20 mouse cellular contexts compared by ENCODE assay signal in genomic region chr12:86964278-86965057, GRCm38 (mm10). TPM values are rescaled to one million over a fixed set of nuclear protein-coding genes. Genes with fewer than 3 reads are reported as not detected.
DNase-seq lines count a peak whose midpoint lies in the region; ATAC-seq lines count a peak whose summit lies in the region.
"Had no signal": no experiment of that assay in that cellular context is flagged by ENCODE, and none has a peak within 500 bp of the region (broad histone marks: within the 10 kb centered on the region; RNA-seq: fewer than 3 reads in every experiment).

No protein-coding gene starts in this region.

- 93% methylated on average over 16 of the region's 16 CpGs for WGBS in forebrain, embryonic 12.5 days

- no peaks in the 10 kb centered on the region for H3K27me3 ChIP-seq in forebrain, embryonic 12.5 days
- H3K27me3 ChIP-seq: hindbrain, embryonic 12.5 days; limb, embryonic 12.5 days; liver, embryonic 12.5 days had no signal

- no peak overlapping the region for H3K4me2 ChIP-seq in forebrain, embryonic 12.5 days
- H3K4me2 ChIP-seq: hindbrain, embryonic 12.5 days; limb, embryonic 12.5 days; liver, embryonic 12.5 days had no signal

- H3K27ac ChIP-seq in forebrain, embryonic 12.5 days, result no peak overlapping the region
- H3K27ac ChIP-seq: embryonic facial prominence, embryonic 10.5 days; hindbrain, embryonic 12.5 days; limb, embryonic 12.5 days; liver, embryonic 12.5 days had no signal

- peak; percentile 54 to 69 for DNase-seq in lung, adult 18-20 months
- no peak for DNase-seq in lung, postnatal 14 days
- peak; percentile 80 for DNase-seq in cerebellum, adult 8-10 months
- peak; percentile 80 to 82 for DNase-seq in cerebellum, postnatal 36 days
- no peak for DNase-seq in thymus, postnatal 10 days (ENCODE audit: low spot score in 2 of 2)
- DNase-seq in urinary bladder, adult 18-20 months (ENCODE audit: low spot score in 2 of 2), result no peak
- DNase-seq: adrenal gland, adult 2 months; gastrocnemius, postnatal 36 days; kidney, postnatal 36 days; layer of hippocampus, adult 9-11 months; retina, postnatal 1 day; thymus, adult 2 months had no signal

- ATAC-seq in forebrain, embryonic 12.5 days (ENCODE audit: low FRiP score), result no peak
- ATAC-seq: forebrain, embryonic 14.5 days; liver, embryonic 12.5 days had no signal

- H3K36me3 ChIP-seq in forebrain, embryonic 12.5 days (replicated peaks), result peaks cover 63% of the 10 kb centered on the region

- H3K4me1 ChIP-seq in forebrain, embryonic 12.5 days, result peaks cover 11% of the 10 kb centered on the region; the same call in 1 of the 2 replicates
- H3K4me1 ChIP-seq: embryonic facial prominence, embryonic 10.5 days; limb, embryonic 12.5 days had no signal

- no peak overlapping the region for H3K4me3 ChIP-seq in forebrain, embryonic 12.5 days (replicated peaks)
- H3K4me3 ChIP-seq: embryonic facial prominence, embryonic 10.5 days; hindbrain, embryonic 12.5 days; limb, embryonic 12.5 days; liver, embryonic 12.5 days had no signal

- no peaks in the 10 kb centered on the region for H3K9me3 ChIP-seq in forebrain, embryonic 12.5 days
- H3K9me3 ChIP-seq: embryonic facial prominence, embryonic 10.5 days; hindbrain, embryonic 12.5 days; limb, embryonic 12.5 days; liver, embryonic 12.5 days had no signal

- no peak overlapping the region for H3K9ac ChIP-seq in forebrain, embryonic 12.5 days
- H3K9ac ChIP-seq: hindbrain, embryonic 12.5 days; limb, embryonic 12.5 days; liver, embryonic 12.5 days had no signal

RNA-seq across cellular contexts. Expression of gene Cipc, which starts 17.6 kb away (rescaled TPM):
- 49.5 and 51.4 TPM in 2 replicates for polyA plus RNA-seq in forebrain, embryonic 12.5 days (2016; fragmentation: Nextera tagmentation; extraction: Ambion mirVana)

RNA-seq across cellular contexts. Expression of gene Zdhhc22, which starts 25.8 kb away (rescaled TPM):
- 1.1 and 1.6 TPM in 2 replicates for polyA plus RNA-seq in forebrain, embryonic 12.5 days (2016; fragmentation: Nextera tagmentation; extraction: Ambion mirVana)
- polyA plus RNA-seq: heart, postnatal 0 days; kidney, embryonic 14.5 days; liver, embryonic 12.5 days had no signal

RNA-seq across cellular contexts. Expression of gene Tmem63c, which starts 56.7 kb away (rescaled TPM):
- 1.5 and 1.6 TPM in 2 replicates for polyA plus RNA-seq in forebrain, embryonic 12.5 days (2016; fragmentation: Nextera tagmentation; extraction: Ambion mirVana)
- polyA plus RNA-seq: heart, postnatal 0 days; limb, embryonic 12.5 days; liver, embryonic 12.5 days had no signal

Comparison
In these comparisons a context has a peak if more than half of its experiments do, and no peak if none do; other contexts are left out.
1. DNase-seq: peak in lung, adult 18-20 months (2 of 2), cerebellum, adult 8-10 months (single experiment) and cerebellum, postnatal 36 days (2 of 2); none in lung, postnatal 14 days (single experiment), thymus, postnatal 10 days (0 of 2) and urinary bladder, adult 18-20 months (0 of 2).